Mouse (Mus musculus) MEL (cell line): ENCODE data around the gene Btg2. TPM values are rescaled to one million over a fixed set of nuclear protein-coding genes. Genes with fewer than 3 reads are reported as not detected.

Experiments
- DNase-seq: peaks from one replicate; pipeline ENCODE4 v3.0.0; 2011; ENCODE audit warnings: low read depth, low spot score
- H3K27ac ChIP-seq: 2 replicates; pipeline ENCODE4 v1.5.1; 2012; ENCODE audit warnings: low read depth, mild to moderate bottlenecking, control low read depth, low read length, moderate library complexity; ENCODE audit not compliant: control insufficient read depth
- H3K27me3 ChIP-seq, 2 experiments: fragments of 150-350 bp in 1 of 2; sonication (generic) in 1 of 2; 2 replicates each; pipeline ENCODE4 v1.6.1; 2012; ENCODE audit warnings: low read length in 2 of 2, mild to moderate bottlenecking in 2 of 2, improper control_type of control experiment in 1 of 2, moderate library complexity in 1 of 2; ENCODE audit not compliant: insufficient read depth in 2 of 2, control insufficient read depth in 1 of 2
- H3K36me3 ChIP-seq, 2 experiments: 2 replicates each; pipeline ENCODE4 v1.6.1; 2012 to 2014; ENCODE audit warnings: low read length in 2 of 2, improper control_type of control experiment in 1 of 2, inconsistent platforms in 1 of 2, mild to moderate bottlenecking in 1 of 2; ENCODE audit not compliant: insufficient read depth in 2 of 2, control insufficient read depth in 1 of 2
- H3K4me1 ChIP-seq, 2 experiments: fragments of 150-350 bp in 1 of 2; sonication (generic) in 1 of 2; 2 replicates each; pipeline ENCODE4 v1.6.1; 2012; ENCODE audit warnings: low read length in 2 of 2, improper control_type of control experiment in 1 of 2, mild to moderate bottlenecking in 1 of 2; ENCODE audit not compliant: insufficient read depth in 2 of 2, control insufficient read depth in 1 of 2
- H3K4me3 ChIP-seq, 2 experiments: fragments of 150-350 bp in 1 of 2; sonication (generic) in 1 of 2; 2 replicates each; pipeline ENCODE4 v1.5.1; 2012; ENCODE audit warnings: low read depth in 2 of 2, low read length in 2 of 2, mild to moderate bottlenecking in 2 of 2, moderate library complexity in 2 of 2, control low read depth in 1 of 2, improper control_type of control experiment in 1 of 2; ENCODE audit not compliant: control insufficient read depth in 1 of 2, insufficient read depth in 1 of 2
- H3K79me2 ChIP-seq: 2 replicates; pipeline ENCODE4 v1.6.1; 2012; ENCODE audit warnings: mild to moderate bottlenecking, low read length, moderate library complexity; ENCODE audit not compliant: control insufficient read depth, poor library complexity, insufficient read depth
- H3K9ac ChIP-seq: 2 replicates; pipeline ENCODE4 v1.6.1; 2012; ENCODE audit warnings: low read depth, mild to moderate bottlenecking, control low read depth, low read length, moderate library complexity; ENCODE audit not compliant: control insufficient read depth, poor library complexity, severe bottlenecking
- H3K9me3 ChIP-seq: fragments of 150-350 bp; sonication (generic); replicated peaks from 2 replicates; pipeline ENCODE4 v1.6.1; 2012; ENCODE audit warnings: mild to moderate bottlenecking, low read length, improper control_type of control experiment, moderate library complexity; ENCODE audit not compliant: insufficient read depth
- CHD1 ChIP-seq: IDR thresholded peaks from 2 replicates; pipeline ENCODE4 v1.6.1; 2012; ENCODE audit warnings: low read depth, mild to moderate bottlenecking, inconsistent platforms, low read length, improper control_type of control experiment
- CHD2 ChIP-seq: IDR thresholded peaks from 2 replicates; pipeline ENCODE4 v1.6.1; 2011; ENCODE audit warnings: low read length, improper control_type of control experiment
- E2F4 ChIP-seq: IDR thresholded peaks from 2 replicates; pipeline ENCODE4 v1.6.1; 2011; ENCODE audit warnings: low read depth, low read length, improper control_type of control experiment, borderline replicate concordance
- ELF1 ChIP-seq: IDR thresholded peaks from 2 replicates; pipeline ENCODE4 v1.6.1; 2014; ENCODE audit warnings: low read depth, mild to moderate bottlenecking, inconsistent platforms, low read length, improper control_type of control experiment, moderate library complexity
- EP300 ChIP-seq, 2 experiments: IDR thresholded peaks; 2 replicates each; pipeline ENCODE4 v1.6.1; 2011; ENCODE audit warnings: improper control_type of control experiment in 2 of 2, low read length in 2 of 2, low read depth in 1 of 2, mild to moderate bottlenecking in 1 of 2
- ETS1 ChIP-seq: IDR thresholded peaks from 2 replicates; pipeline ENCODE4 v1.6.1; 2012; ENCODE audit warnings: low read depth, mild to moderate bottlenecking, inconsistent platforms, low read length, improper control_type of control experiment, moderate library complexity
- GATA1 ChIP-seq: IDR thresholded peaks from 2 replicates; pipeline ENCODE4 v1.6.1; 2011; ENCODE audit warnings: low read depth, low read length, improper control_type of control experiment
- HCFC1 ChIP-seq: IDR thresholded peaks from 2 replicates; pipeline ENCODE4 v1.6.1; 2012; ENCODE audit warnings: low read depth, mild to moderate bottlenecking, inconsistent platforms, low read length, improper control_type of control experiment, moderate library complexity
- MAZ ChIP-seq: IDR thresholded peaks from 2 replicates; pipeline ENCODE4 v1.6.1; 2012; ENCODE audit warnings: low read depth, mild to moderate bottlenecking, inconsistent platforms, low read length, improper control_type of control experiment
- MXI1 ChIP-seq: IDR thresholded peaks from 2 replicates; pipeline ENCODE4 v1.6.1; 2011; ENCODE audit warnings: mild to moderate bottlenecking, low read depth, low read length, improper control_type of control experiment
- MYC ChIP-seq: IDR thresholded peaks from 2 replicates; pipeline ENCODE4 v1.6.1; 2011; ENCODE audit warnings: low read depth, mild to moderate bottlenecking, low read length, improper control_type of control experiment, moderate library complexity
- SIN3A ChIP-seq: IDR thresholded peaks from 2 replicates; pipeline ENCODE4 v1.6.1; 2012; ENCODE audit warnings: low read length, improper control_type of control experiment, inconsistent platforms
- TCF12 ChIP-seq: IDR thresholded peaks from 2 replicates; pipeline ENCODE4 v1.6.1; 2014; ENCODE audit warnings: low read depth, mild to moderate bottlenecking, inconsistent platforms, low read length, improper control_type of control experiment, moderate library complexity
- ZKSCAN1 ChIP-seq: IDR thresholded peaks from 2 replicates; pipeline ENCODE4 v1.6.1; 2012; ENCODE audit warnings: low read depth, mild to moderate bottlenecking, inconsistent platforms, low read length, improper control_type of control experiment, moderate library complexity
- ZMIZ1 ChIP-seq: IDR thresholded peaks from 2 replicates; pipeline ENCODE4 v1.6.1; 2012; ENCODE audit warnings: low read depth, mild to moderate bottlenecking, inconsistent platforms, low read length, improper control_type of control experiment, moderate library complexity
- polyA plus RNA-seq, 2 experiments: library from polyadenylated mRNA; stranded (reverse) in 1 of 2; unstranded in 1 of 2; fragments of >175 nt in 1 of 2; fragments of >200 nt in 1 of 2; gene quantifications; 2 replicates each; pipeline versions ENCODE4 v1.2.1 to v1.2.4; 2012; ENCODE audit warnings: low replicate concordance in 2 of 2, low read depth in 1 of 2; ENCODE audit not compliant: insufficient read length in 2 of 2, insufficient read depth in 1 of 2, missing spikeins in 1 of 2
- total RNA-seq: library from RNA; depleted of rRNA; stranded (reverse); fragments of 300-350 nt; gene quantifications from 2 replicates; pipeline ENCODE4 v1.2.3, GENCODE M21; 2012

The Btg2 gene
- total and polyA plus RNA-seq, 3 experiments = 2.1 to 3.6 TPM; not detected in 1

DNA sequence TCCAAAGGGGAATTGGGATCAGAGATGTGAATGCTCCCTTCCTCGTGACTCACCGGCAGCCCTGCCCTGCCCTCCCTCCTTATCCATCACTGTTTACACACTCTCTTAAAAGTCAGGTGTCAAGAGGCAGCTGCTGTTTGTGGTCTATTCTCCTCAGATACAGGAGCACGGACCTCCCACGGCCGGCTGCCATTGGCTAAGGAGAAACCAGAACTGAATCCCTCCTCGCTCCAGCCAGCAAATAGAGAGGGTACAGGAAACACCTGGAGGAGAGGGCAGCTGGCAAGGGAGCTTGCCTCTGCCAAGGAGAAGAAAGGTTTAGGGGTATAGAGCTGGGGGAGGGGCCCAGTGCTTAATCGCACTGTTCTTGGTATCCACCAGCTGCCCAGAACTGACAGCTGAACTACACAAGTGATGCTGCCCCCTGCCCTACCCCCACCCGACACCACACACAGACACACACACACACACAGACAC lies 11.7 kb downstream of the Btg2 start (continued):
- TF ChIP-seq ZMIZ1 = no peak

DNA sequence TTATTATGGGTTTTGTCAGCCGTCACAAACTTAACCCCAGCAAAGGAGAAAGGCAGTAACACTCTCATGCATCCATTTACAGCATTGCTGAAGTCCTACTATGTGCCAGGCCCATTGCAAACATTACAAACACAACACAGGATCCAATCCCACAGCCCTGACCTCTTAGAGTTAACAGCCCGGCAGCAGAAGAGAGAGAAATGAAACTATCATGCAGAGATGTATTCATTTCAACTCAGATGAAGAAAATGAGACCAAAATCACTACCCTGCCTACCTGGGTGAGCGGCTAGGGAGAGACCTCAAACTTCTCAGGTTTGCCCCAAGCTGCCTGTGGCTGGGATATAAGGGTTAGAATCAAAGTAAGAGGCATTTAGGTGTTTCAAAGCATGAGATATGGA lies 12.4 kb downstream of the Btg2 start:
- Histone ChIP-seq H3K9me3 (no peaks in the 10 kb centered on the region), H3K4me3 (no peak overlapping the region), H3K27me3 (no peaks in the 10 kb centered on the region), H3K9ac (no peak overlapping the region), H3K79me2 (no peaks in the 10 kb centered on the region)
- TF ChIP-seq ZKSCAN1 (peak; percentile 95), MXI1 (0 out of 2 replicates have a peak, but pooled peaks have one; percentile 12), CHD2 (no peak)
- TF ChIP-seq, all 39 proteins: peak for 2
- Histone ChIP-seq H3K27ac (no peak overlapping the region), H3K36me3 (peaks cover 0 to 12% of the 10 kb centered on the region in 2 experiments; a peak in 2 of 4 replicates), H3K4me1 (peaks cover 7 to 27% of the 10 kb centered on the region in 2 experiments)
- no peak for DNase-seq

DNA sequence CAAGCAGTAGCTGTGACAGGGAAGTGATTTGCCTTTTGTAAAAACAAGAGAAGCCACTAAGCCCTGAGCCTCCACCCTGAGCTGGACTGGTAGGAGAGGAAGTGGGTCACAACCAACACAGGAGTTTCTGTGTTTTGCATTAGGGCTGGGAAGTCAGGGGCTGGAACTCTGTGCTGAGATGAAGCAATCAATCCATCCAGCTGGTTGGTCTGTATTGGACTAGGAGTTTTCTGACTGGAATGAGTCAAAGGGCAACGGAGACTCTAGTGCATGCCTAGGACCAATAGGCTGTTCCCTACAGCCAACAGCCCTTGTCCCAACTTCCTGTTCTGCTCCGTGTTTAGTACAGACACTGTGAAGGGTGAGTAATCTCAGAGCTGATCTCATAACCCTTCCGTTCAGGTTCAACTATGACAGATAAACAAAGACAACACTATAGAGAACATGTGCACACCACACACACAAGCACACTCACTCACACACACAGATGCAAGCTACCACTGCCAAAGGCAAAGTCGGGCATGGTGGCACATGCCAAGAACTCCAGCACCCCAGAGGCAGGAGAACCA lies 13.6 kb downstream of the Btg2 start:
- H3K79me2 ChIP-seq = no peaks in the 10 kb centered on the region; the same call in 1 of the 2 replicates
- H3K4me3 ChIP-seq = 0 out of 4 replicates have a peak overlapping the region, but pooled peaks of 1 of the 2 experiments have one; percentile 5
- no peak overlapping the region for H3K9ac ChIP-seq
- H3K9me3 ChIP-seq = no peaks in the 10 kb centered on the region
- H3K36me3 ChIP-seq = peaks cover 0 to 15% of the 10 kb centered on the region in 2 experiments; a peak in 2 of 4 replicates
- peaks cover 7 to 29% of the 10 kb centered on the region in 2 experiments for H3K4me1 ChIP-seq
- DNase-seq = peak; percentile 64
- TF ChIP-seq ZKSCAN1 = no peak
- TF ChIP-seq GATA1 = peak; percentile 78
- peak; percentile 84 for TF ChIP-seq MXI1
- peak; percentile 32; the same call in 1 of the 2 replicates for TF ChIP-seq MYC
- peak; percentile 19; the same call in 1 of the 2 replicates for TF ChIP-seq TCF12
- 0 out of 4 replicates have a peak, but pooled peaks have one; percentile 20 to 51 for TF ChIP-seq EP300 (IDR thresholded peaks at IDR 0.05; ENCODE audit: low read depth in 1 of 2, low read length in 2 of 2)
- TF ChIP-seq CHD1 = no peak
- peak; percentile 42; the same call in 1 of the 2 replicates for TF ChIP-seq ETS1
- TF ChIP-seq SIN3A = peak; percentile 51; the same call in 1 of the 2 replicates
- peak; percentile 61; the same call in 1 of the 2 replicates for TF ChIP-seq ELF1
- no peak for TF ChIP-seq E2F4
- 0 out of 2 replicates have a peak, but pooled peaks have one; percentile 34 for TF ChIP-seq HCFC1
- TF ChIP-seq MAZ = no peak
- TF ChIP-seq, all 39 proteins: peak for 9
- no peak overlapping the region for H3K27ac ChIP-seq
- no peaks in the 10 kb centered on the region for H3K27me3 ChIP-seq
